Mouse (Mus musculus) adrenal gland (tissue): ENCODE results near the gene Ggct.

Experiments used
- intact Hi-C: fragments of 180-260 bp; cut with DNase I; formaldehyde crosslinking; loops from one replicate; pipeline ENCODE4 v1.15.1; 2025

The Ggct gene

GRCm38 (mm10) chr6:55001320-55001719 lies 8.6 kb upstream of the Ggct start:
- intact Hi-C loops, result no loop called here

- intact Hi-C loops, result no loop called here
These were observed 5.0 kb upstream of the Ggct start for GRCm38 (mm10) chr6:54997726-54998125.

GRCm38 (mm10) chr6:54996361-54996760 lies 3.6 kb upstream of the Ggct start:
- intact Hi-C loops, result no loop called here

GRCm38 (mm10) chr6:54992141-54992540 lies 609 bp downstream of the Ggct start:
- intact Hi-C loops, result loop anchor here (5.0 kb wide), 1 partner anchor 75 kb away; no protein-coding TSS in a partner anchor

- intact Hi-C loops, result loop anchor here (5.0 kb wide), 1 partner anchor 74 kb away; no protein-coding TSS in a partner anchor
These were observed 1.6 kb downstream of the Ggct start for GRCm38 (mm10) chr6:54991189-54991588.

GRCm38 (mm10) chr6:54988141-54988540 lies 4.6 kb downstream of the Ggct start:
- intact Hi-C loops, result no loop called here

GRCm38 (mm10) chr6:54984096-54984495 lies 8.7 kb downstream of the Ggct start:
- intact Hi-C loops, result no loop called here

GRCm38 (mm10) chr6:54983526-54984050 lies 9.2 kb downstream of the Ggct start:
- intact Hi-C loops, result no loop called here

GRCm38 (mm10) chr6:54979426-54979825 lies 13.3 kb downstream of the Ggct start:
- intact Hi-C loops, result no loop called here

- intact Hi-C loops, result no loop called here
These were observed 17.1 kb downstream of the Ggct start for GRCm38 (mm10) chr6:54975616-54976015.

- intact Hi-C loops, result loop anchor here (5.0 kb wide), 2 partner anchors 42 to 57 kb away; no protein-coding TSS in a partner anchor
These were observed 18.2 kb downstream of the Ggct start for GRCm38 (mm10) chr6:54974501-54974900.

GRCm38 (mm10) chr6:54972929-54973211 lies 19.9 kb downstream of the Ggct start:
- intact Hi-C loops, result loop anchor here (5.0 kb wide), 2 partner anchors 41 to 56 kb away; no protein-coding TSS in a partner anchor

GRCm38 (mm10) chr6:54972111-54972928 lies 20.4 kb downstream of the Ggct start, which contains the start of gene Nod1:
TSS of gene Nod1 (minus strand) at chr6:54972612.
- intact Hi-C loops, result loop anchor here (5.0 kb wide), 2 partner anchors 40 to 55 kb away; no protein-coding TSS in a partner anchor

GRCm38 (mm10) chr6:54971731-54972110 lies 21.0 kb downstream of the Ggct start:
- intact Hi-C loops, result loop anchor here (5.0 kb wide), 2 partner anchors 39 to 54 kb away; no protein-coding TSS in a partner anchor

GRCm38 (mm10) chr6:54970506-54970905 lies 22.2 kb downstream of the Ggct start:
- intact Hi-C loops, result loop anchor here (5.0 kb wide), 2 partner anchors 38 to 53 kb away; no protein-coding TSS in a partner anchor

- intact Hi-C loops, result loop anchor here (5.0 kb wide), 2 partner anchors 38 to 52 kb away; no protein-coding TSS in a partner anchor
These were observed 22.9 kb downstream of the Ggct start for GRCm38 (mm10) chr6:54969801-54970200.

- intact Hi-C loops, result no loop called here
These were observed 25.2 kb downstream of the Ggct start for GRCm38 (mm10) chr6:54967591-54967990.

- intact Hi-C loops, result no loop called here
These were observed 27.5 kb downstream of the Ggct start for GRCm38 (mm10) chr6:54965234-54965633.

GRCm38 (mm10) chr6:54964755-54965154 lies 28.0 kb downstream of the Ggct start:
- intact Hi-C loops, result loop anchor here (5.0 kb wide), 1 partner anchor 503 kb away; no protein-coding TSS in a partner anchor

- intact Hi-C loops, result loop anchor here (5.0 kb wide), 1 partner anchor 504 kb away; no protein-coding TSS in a partner anchor
These were observed 29.2 kb downstream of the Ggct start for GRCm38 (mm10) chr6:54963599-54963998.

- intact Hi-C loops, result no loop called here
These were observed 35.1 kb downstream of the Ggct start for GRCm38 (mm10) chr6:54957655-54958054.

- intact Hi-C loops, result no loop called here
These were observed 36.3 kb downstream of the Ggct start for GRCm38 (mm10) chr6:54956425-54956824.
